Mouse (Mus musculus) CH12.LX (cell line): ENCODE measurements around the gene Zdhhc4. TPM values are rescaled to one million over a fixed set of nuclear protein-coding genes. Genes with fewer than 3 reads are reported as not detected.

Experiments used
- DNase-seq: peaks from one replicate; pipeline ENCODE4 v3.0.0-alpha.2; 2013; ENCODE audit errors: extremely low read depth
- H3K27ac ChIP-seq: 2 replicates; pipeline ENCODE4 v1.5.1; 2012; ENCODE audit warnings: low read depth, mild to moderate bottlenecking, control low read depth, moderate library complexity; ENCODE audit not compliant: insufficient read depth
- H3K27me3 ChIP-seq: replicated peaks from 2 replicates; pipeline ENCODE3; 2012; ENCODE audit warnings: inconsistent platforms
- H3K36me3 ChIP-seq, 2 experiments: replicated peaks in 1 of 2; 2 replicates each; pipeline versions ENCODE3 to v1.6.1; 2012; ENCODE audit warnings: inconsistent platforms in 1 of 2, low read length in 1 of 2, mild to moderate bottlenecking in 1 of 2, mixed read lengths in 1 of 2, moderate library complexity in 1 of 2; ENCODE audit not compliant: control insufficient read depth in 1 of 2, insufficient read depth in 1 of 2
- H3K4me1 ChIP-seq, 2 experiments: 2 replicates each; pipeline ENCODE4 v1.6.1; 2012; ENCODE audit warnings: inconsistent platforms in 1 of 2, moderate library complexity in 1 of 2; ENCODE audit not compliant: insufficient read depth in 2 of 2, control insufficient read depth in 1 of 2
- H3K4me2 ChIP-seq: 2 replicates; pipeline ENCODE4 v1.6.1; 2012; ENCODE audit warnings: low read depth, mild to moderate bottlenecking, control low read depth; ENCODE audit not compliant: poor library complexity, insufficient read depth, severe bottlenecking
- H3K4me3 ChIP-seq, 3 experiments: fragments of 150-350 bp in 1 of 3; sonication (generic) in 1 of 3; replicated peaks in 1 of 3; 2 replicates each; pipeline versions ENCODE3 to v1.5.1; 2011 to 2012; ENCODE audit warnings: low read depth in 2 of 3, low read length in 2 of 3, mild to moderate bottlenecking in 2 of 3, moderate library complexity in 2 of 3, control low read depth in 1 of 3, improper control_type of control experiment in 1 of 3, inconsistent platforms in 1 of 3, mixed read lengths in 1 of 3; ENCODE audit not compliant: poor library complexity in 1 of 3
- H3K79me2 ChIP-seq: replicated peaks from 2 replicates; pipeline ENCODE4 v1.6.1; 2012; ENCODE audit warnings: mild to moderate bottlenecking, moderate library complexity; ENCODE audit not compliant: control insufficient read depth, poor library complexity, insufficient read depth, severe bottlenecking; ENCODE audit errors: extremely low read depth
- H3K9ac ChIP-seq: 2 replicates; pipeline ENCODE4 v1.6.1; 2012; ENCODE audit warnings: low read depth, mild to moderate bottlenecking, control low read depth, moderate library complexity; ENCODE audit not compliant: insufficient read depth
- H3K9me3 ChIP-seq: replicated peaks from 2 replicates; pipeline ENCODE3; 2012; ENCODE audit warnings: low read length, inconsistent platforms, mixed read lengths
- CTCF ChIP-seq, 2 experiments: IDR thresholded peaks in 1 of 2; conservative IDR thresholded peaks in 1 of 2; 2 replicates each; pipeline ENCODE4 v1.5.1; 2011 to 2012; ENCODE audit warnings: low read depth in 2 of 2, low read length in 2 of 2, improper control_type of control experiment in 1 of 2, inconsistent platforms in 1 of 2, mild to moderate bottlenecking in 1 of 2, moderate library complexity in 1 of 2
- E2F4 ChIP-seq: IDR thresholded peaks from 2 replicates; pipeline ENCODE4 v1.6.1; 2011; ENCODE audit warnings: low read depth, low read length, improper control_type of control experiment; ENCODE audit not compliant: insufficient replicate concordance
- ETS1 ChIP-seq: conservative IDR thresholded peaks from 2 replicates; pipeline ENCODE4 v1.6.1; 2012; ENCODE audit warnings: low read depth, mild to moderate bottlenecking, inconsistent platforms, low read length, improper control_type of control experiment, moderate library complexity
- HCFC1 ChIP-seq: IDR thresholded peaks from 2 replicates; pipeline ENCODE4 v1.6.1; 2012; ENCODE audit warnings: low read depth, mild to moderate bottlenecking, inconsistent platforms, low read length, improper control_type of control experiment
- JUN ChIP-seq: IDR thresholded peaks from 2 replicates; pipeline ENCODE4 v1.6.1; 2011; ENCODE audit warnings: low read depth, mild to moderate bottlenecking, low read length, improper control_type of control experiment, moderate library complexity; ENCODE audit not compliant: insufficient read depth
- JUND ChIP-seq: conservative IDR thresholded peaks from 2 replicates; pipeline ENCODE4 v1.6.1; 2011; ENCODE audit warnings: low read depth, low read length, improper control_type of control experiment
- KAT2A ChIP-seq: IDR thresholded peaks from 2 replicates; pipeline ENCODE4 v1.6.1; 2012; ENCODE audit warnings: low read length, improper control_type of control experiment, inconsistent platforms; ENCODE audit not compliant: insufficient replicate concordance
- MEF2A ChIP-seq: IDR thresholded peaks from 2 replicates; pipeline ENCODE4 v1.6.1; 2014; ENCODE audit warnings: low read depth, mild to moderate bottlenecking, inconsistent platforms, low read length, improper control_type of control experiment, borderline replicate concordance
- MYC ChIP-seq: IDR thresholded peaks from 2 replicates; pipeline ENCODE4 v1.6.1; 2011; ENCODE audit warnings: low read depth, mild to moderate bottlenecking, improper control_type of control experiment, low read length
- NRF1 ChIP-seq: IDR thresholded peaks from 2 replicates; pipeline ENCODE4 v1.6.1; 2014; ENCODE audit warnings: low read depth, mild to moderate bottlenecking, inconsistent platforms, low read length, improper control_type of control experiment, moderate library complexity
- POLR2A ChIP-seq: IDR thresholded peaks from 2 replicates; pipeline ENCODE4 v1.6.1; 2011; ENCODE audit warnings: low read depth, mild to moderate bottlenecking, improper control_type of control experiment, low read length
- POLR2AphosphoS2 ChIP-seq: IDR thresholded peaks from 2 replicates; pipeline ENCODE4 v1.6.1; 2011; ENCODE audit warnings: low read depth, low read length, improper control_type of control experiment
- RAD21 ChIP-seq: IDR thresholded peaks from 2 replicates; pipeline ENCODE4 v1.6.1; 2011; ENCODE audit warnings: low read depth, mild to moderate bottlenecking, low read length, improper control_type of control experiment, moderate library complexity
- RCOR1 ChIP-seq: conservative IDR thresholded peaks from 2 replicates; pipeline ENCODE4 v1.6.1; 2012; ENCODE audit warnings: low read depth, mild to moderate bottlenecking, inconsistent platforms, low read length, improper control_type of control experiment
- SIN3A ChIP-seq: IDR thresholded peaks from 2 replicates; pipeline ENCODE4 v1.6.1; 2012; ENCODE audit warnings: low read length, improper control_type of control experiment, inconsistent platforms
- USF1 ChIP-seq: IDR thresholded peaks from 2 replicates; pipeline ENCODE4 v1.6.1; 2014; ENCODE audit warnings: low read depth, mild to moderate bottlenecking, inconsistent platforms, low read length, improper control_type of control experiment
- ZNF384 ChIP-seq: IDR thresholded peaks from 2 replicates; pipeline ENCODE4 v1.6.1; 2012; ENCODE audit warnings: low read depth, low read length, improper control_type of control experiment, inconsistent platforms
- dilution Hi-C: fragments of 300-500 bp; cut with MboI; formaldehyde crosslinking; loops from 2 replicates; pipeline ENCODE4 v1.14.3; 2020; ENCODE audit warnings: low sequenced_read_pairs; ENCODE audit not compliant: extremely low pct_unique_long_range_greater_than_20kb, extremely low pct_ligation_motif_present
- in situ Hi-C: fragments of 300-500 bp; cut with MboI; formaldehyde crosslinking; loops from 3 replicates; pipeline ENCODE4 v1.14.3; 2019; ENCODE audit warnings: low sequenced_read_pairs, low pct_ligation_motif_present, low pct_unique_long_range_greater_than_20kb, mixed read lengths
- polyA plus RNA-seq: library from polyadenylated mRNA; unstranded; fragments of >175 nt; gene quantifications from 2 replicates; pipeline ENCODE4 v1.2.1, GENCODE M21; 2012; ENCODE audit warnings: low read depth; ENCODE audit not compliant: insufficient read length
- total RNA-seq, 2 experiments: library from RNA; depleted of rRNA; stranded (reverse); fragments of 300-350 nt in 1 of 2; fragments of >200 nt in 1 of 2; gene quantifications; 2 replicates each; pipeline ENCODE4 v1.2.3; 2012 to 2014

Gene Zdhhc4
- total and polyA plus RNA-seq, 3 experiments = 16.3 to 51.5 (median 19.9) TPM

GRCm38 (mm10) chr5:143295330-143295729, 33.7 kb downstream of the Zdhhc4 start:
- Histone ChIP-seq H3K4me1 (no peaks in the 10 kb centered on the region; a peak in 1 of 4 replicates), H3K4me3 (no peak overlapping the region), H3K79me2 (no peaks in the 10 kb centered on the region), H3K27ac (no peak overlapping the region), H3K9me3 (peaks cover 10% of the 10 kb centered on the region), H3K27me3 (no peaks in the 10 kb centered on the region), H3K36me3 (peaks cover 8 to 61% of the 10 kb centered on the region in 2 experiments), H3K4me2 (no peak overlapping the region), H3K9ac (no peak overlapping the region)
- DNase-seq = no peak
- TF ChIP-seq MEF2A (no peak), JUN (no peak), ZNF384 (no peak), JUND (no peak), E2F4 (no peak)
- dilution Hi-C loops = no loop called here
- in situ Hi-C loops = loop anchor here (25.0 kb wide), 1 partner anchor 358 kb away; no protein-coding TSS in a partner anchor

- H3K9me3 ChIP-seq = peaks cover 7% of the 10 kb centered on the region
- dilution Hi-C loops = no loop called here
- TF ChIP-seq POLR2AphosphoS2 = no peak
- peak in 1 of 2 experiments; percentile 36; a peak in 2 of 4 replicates for TF ChIP-seq CTCF (conservative IDR thresholded peaks at IDR 0.05 in 1 of 2, IDR thresholded peaks at IDR 0.05 in 1 of 2; ENCODE audit: low read depth in 2 of 2, low read length in 2 of 2)
- no peak overlapping the region for H3K4me2 ChIP-seq
- peaks cover 4 to 56% of the 10 kb centered on the region in 2 experiments for H3K36me3 ChIP-seq
- H3K4me1 ChIP-seq = no peaks in the 10 kb centered on the region; a peak in 1 of 4 replicates
- in situ Hi-C loops = loop anchor here (25.0 kb wide), 1 partner anchor 358 kb away; no protein-coding TSS in a partner anchor
- no peak overlapping the region for H3K9ac ChIP-seq
- H3K27me3 ChIP-seq = no peaks in the 10 kb centered on the region
- no peaks in the 10 kb centered on the region for H3K79me2 ChIP-seq
- DNase-seq = no peak
- H3K4me3 ChIP-seq = no peak overlapping the region
- no peak overlapping the region for H3K27ac ChIP-seq
Measured at GRCm38 (mm10) chr5:143294862-143295261, 34.2 kb downstream of the Zdhhc4 start.

DNA sequence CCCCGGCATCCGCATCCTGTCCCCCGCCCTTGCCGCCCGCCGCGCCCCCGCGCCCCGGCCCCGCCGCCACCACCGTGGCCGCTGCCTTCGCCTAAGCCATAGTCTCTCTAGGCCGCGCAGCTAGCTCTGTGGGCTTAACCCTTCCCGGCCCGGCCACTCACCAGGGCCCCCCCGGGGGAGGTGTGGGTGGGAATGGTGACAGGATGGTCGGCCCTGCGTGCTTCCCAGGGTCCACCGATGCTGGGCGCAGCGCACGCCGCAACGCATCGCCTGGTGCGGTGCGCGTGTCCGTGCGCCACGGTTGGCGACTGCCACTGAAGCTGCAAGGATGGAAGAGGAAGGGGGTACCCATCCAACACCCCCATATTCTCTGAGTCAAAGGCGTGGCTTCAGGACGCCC, 35.7 kb downstream of the Zdhhc4 start, which contains the start of gene Zfp853:
TSS of gene Zfp853 (minus strand) at position 220 of the 400 bp plus-strand sequence.
- dilution Hi-C loops (no loop called here), in situ Hi-C loops (loop anchor here (25.0 kb wide), 1 partner anchor 356 kb away; no protein-coding TSS in a partner anchor)
- TF ChIP-seq USF1 (no peak), SIN3A (no peak), HCFC1 (no peak), RAD21 (no peak), NRF1 (no peak), RCOR1 (no peak), E2F4 (no peak), CTCF (conservative IDR thresholded peaks at IDR 0.05 in 1 of 2, IDR thresholded peaks at IDR 0.05 in 1 of 2; ENCODE audit: low read depth in 2 of 2, low read length in 2 of 2) (no peak), ETS1 (no peak), POLR2AphosphoS2 (no peak), MYC (no peak), KAT2A (no peak), MEF2A (no peak), POLR2A (no peak), JUN (no peak)
- no peak for DNase-seq
- Histone ChIP-seq H3K27ac (no peak within 1 kb of the TSS), H3K9me3 (peaks cover 7% of the 10 kb centered on the region), H3K79me2 (no peaks in the 10 kb centered on the region), H3K9ac (no peak within 1 kb of the TSS), H3K4me3 (no peak within 1 kb of the TSS), H3K4me1 (no peaks in the 10 kb centered on the region; a peak in 1 of 4 replicates), H3K36me3 (peaks cover 0 to 54% of the 10 kb centered on the region in 2 experiments), H3K4me2 (no peak within 1 kb of the TSS), H3K27me3 (no peaks in the 10 kb centered on the region)
